Mouse (Mus musculus): ENCODE data around the gene Psmb9. TPM values are rescaled to one million over a fixed set of nuclear protein-coding genes. Genes with fewer than 3 reads are reported as not detected.
"Not testable (repeated sequence)": the region's sequence is repeated elsewhere in the genome, so short reads cannot be mapped to it uniquely, and the experiment has no call there.

Gene Psmb9
- total RNA-seq, 2 experiments from 2014 or later, result 0.73 to 3.8 TPM

- no peak for DNase-seq (ENCODE audit: low spot score)
These were observed 691 bp downstream of the Psmb9 start for GRCm38 (mm10) chr17:34186885-34187260.

- no peak for DNase-seq (ENCODE audit: low spot score)
These were observed 2.0 kb downstream of the Psmb9 start for GRCm38 (mm10) chr17:34185526-34185925.

- no peak for DNase-seq (ENCODE audit: low spot score)
These were observed 3.9 kb downstream of the Psmb9 start for GRCm38 (mm10) chr17:34183564-34184219.

- no peak for DNase-seq (ENCODE audit: low spot score)
These were observed 7.4 kb downstream of the Psmb9 start for GRCm38 (mm10) chr17:34179913-34180859.

GRCm38 (mm10) chr17:34179019-34179418, 8.5 kb downstream of the Psmb9 start:
- DNase-seq (ENCODE audit: low spot score), result no peak

GRCm38 (mm10) chr17:34177179-34177578, 10.4 kb downstream of the Psmb9 start:
- DNase-seq (ENCODE audit: low spot score), result no peak

- DNase-seq (ENCODE audit: low spot score), result no peak
These were observed 13.5 kb downstream of the Psmb9 start for GRCm38 (mm10) chr17:34174075-34174474.

- DNase-seq (ENCODE audit: low spot score), result no peak
These were observed 15.0 kb downstream of the Psmb9 start for GRCm38 (mm10) chr17:34172528-34172927.

GRCm38 (mm10) chr17:34170877-34171498, 16.6 kb downstream of the Psmb9 start:
- DNase-seq (ENCODE audit: low spot score), result peak; percentile 77

GRCm38 (mm10) chr17:34170487-34170876, 17.1 kb downstream of the Psmb9 start:
- DNase-seq (ENCODE audit: low spot score), result no peak

- peak; percentile 32 for DNase-seq (ENCODE audit: low spot score)
These were observed 18.3 kb downstream of the Psmb9 start for GRCm38 (mm10) chr17:34169279-34169678.

- DNase-seq (ENCODE audit: low spot score), result no peak
These were observed 22.4 kb downstream of the Psmb9 start for GRCm38 (mm10) chr17:34165033-34165730.

GRCm38 (mm10) chr17:34164202-34164895, 23.2 kb downstream of the Psmb9 start:
- no peak for DNase-seq (ENCODE audit: low spot score)

- no peak for DNase-seq (ENCODE audit: low spot score)
These were observed 32.0 kb downstream of the Psmb9 start for GRCm38 (mm10) chr17:34155534-34155933.

GRCm38 (mm10) chr17:34152923-34153322, 34.6 kb downstream of the Psmb9 start, which contains the start of gene H2-DMb1:
Gene H2-DMb1, plus strand, starts transcription at chr17:34153072.
- DNase-seq (ENCODE audit: low spot score), result peak; percentile 67

- DNase-seq (ENCODE audit: low spot score), result no peak
These were observed 42.6 kb downstream of the Psmb9 start for GRCm38 (mm10) chr17:34144960-34145371.

- DNase-seq (ENCODE audit: low spot score), result not testable (repeated sequence)
These were observed 43.3 kb downstream of the Psmb9 start for GRCm38 (mm10) chr17:34144221-34144620.

GRCm38 (mm10) chr17:34143461-34143860, 44.1 kb downstream of the Psmb9 start:
- no peak for DNase-seq (ENCODE audit: low spot score)

- no peak for DNase-seq (ENCODE audit: low spot score)
These were observed 44.5 kb downstream of the Psmb9 start, which contains the start of gene H2-DMb2 for GRCm38 (mm10) chr17:34143033-34143432. Gene H2-DMb2, plus strand, starts transcription at chr17:34143307.

GRCm38 (mm10) chr17:34142456-34143010, 45.0 kb downstream of the Psmb9 start:
- no peak for DNase-seq (ENCODE audit: low spot score)

Measured in gastrocnemius, adult 18-20 months (tissue).